Mouse (Mus musculus) heart, postnatal 36 days (tissue): ENCODE results near the gene Cacnb4. TPM values are rescaled to one million over a fixed set of nuclear protein-coding genes. Genes with fewer than 3 reads are reported as not detected.

Experiments
- DNase-seq, 2 experiments: peaks; one replicate each; pipeline ENCODE4 v3.0.0; 2021 to 2022
- intact Hi-C: fragments of 180-260 bp; cut with DNase I; formaldehyde crosslinking; loops from one replicate; pipeline ENCODE4 v1.15.1; 2025
- total RNA-seq, 2 experiments: library from RNA; stranded (reverse); gene quantifications; 2 replicates each; pipeline ENCODE4 v1.2.3; 2021

The Cacnb4 gene
- total RNA-seq, 2 experiments from 2014 or later: 0.53 to 0.62 TPM

DNA sequence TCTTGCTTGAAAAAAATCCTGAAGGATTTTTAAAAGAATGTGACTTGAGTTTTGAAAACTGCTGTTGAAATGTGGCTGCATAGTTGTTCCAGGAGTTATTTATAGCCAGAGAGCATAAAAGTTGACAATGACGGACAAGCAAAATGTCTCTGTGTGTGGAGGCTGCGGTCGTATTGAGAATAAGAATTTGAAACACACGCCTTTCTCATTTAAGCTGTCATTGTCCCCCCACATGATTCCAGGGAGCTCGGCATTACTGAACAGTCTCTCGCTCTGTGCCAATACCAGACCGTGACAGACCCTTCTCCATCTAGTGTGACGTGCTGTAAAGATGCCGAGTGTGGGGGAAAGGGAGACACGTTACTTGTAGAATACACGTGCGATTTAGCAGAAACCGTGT, 183.8 kb downstream of the Cacnb4 start:
- intact Hi-C loops: no loop called here
- no peak for DNase-seq

DNA sequence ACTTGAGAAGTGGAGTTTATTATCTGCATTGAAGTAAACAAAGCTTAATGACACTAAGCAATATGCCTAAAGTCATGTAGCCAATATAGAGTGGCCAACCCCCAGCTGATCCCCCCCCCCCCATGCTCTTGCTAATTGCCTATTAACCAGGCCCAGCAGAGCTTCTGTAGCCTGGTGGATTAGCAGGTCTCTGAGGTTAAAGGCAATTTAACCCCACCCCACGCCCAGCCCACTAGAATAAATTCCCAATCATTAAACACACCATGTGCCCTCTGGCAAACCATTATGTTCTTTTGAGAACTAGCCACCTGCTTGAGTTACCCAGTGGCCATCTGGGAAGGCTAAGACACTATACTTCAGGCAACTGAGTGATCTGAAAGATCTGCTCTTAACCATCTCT, 186.8 kb downstream of the Cacnb4 start:
- intact Hi-C loops: no loop called here
- DNase-seq: no peak

DNA sequence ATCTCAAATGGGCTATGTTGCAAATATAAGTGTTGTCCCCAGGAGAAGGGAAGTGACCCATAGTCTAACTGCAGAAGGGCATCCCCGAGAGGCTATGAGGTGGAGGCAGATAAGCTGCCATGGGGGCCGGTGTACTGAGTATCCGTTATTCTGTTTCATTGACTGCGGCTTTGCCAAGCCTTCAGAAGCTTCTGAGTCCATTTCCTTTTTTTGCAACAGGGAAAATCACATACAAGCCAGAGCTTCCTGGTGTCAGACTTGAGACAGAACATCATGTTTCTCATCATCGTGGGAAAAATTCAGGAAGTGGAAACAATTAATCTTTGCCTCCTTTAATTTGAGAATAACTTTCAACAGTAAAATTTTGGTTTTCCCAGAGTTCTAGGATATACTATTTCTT, 193.1 kb downstream of the Cacnb4 start:
- intact Hi-C loops: no loop called here
- no peak for DNase-seq

DNA sequence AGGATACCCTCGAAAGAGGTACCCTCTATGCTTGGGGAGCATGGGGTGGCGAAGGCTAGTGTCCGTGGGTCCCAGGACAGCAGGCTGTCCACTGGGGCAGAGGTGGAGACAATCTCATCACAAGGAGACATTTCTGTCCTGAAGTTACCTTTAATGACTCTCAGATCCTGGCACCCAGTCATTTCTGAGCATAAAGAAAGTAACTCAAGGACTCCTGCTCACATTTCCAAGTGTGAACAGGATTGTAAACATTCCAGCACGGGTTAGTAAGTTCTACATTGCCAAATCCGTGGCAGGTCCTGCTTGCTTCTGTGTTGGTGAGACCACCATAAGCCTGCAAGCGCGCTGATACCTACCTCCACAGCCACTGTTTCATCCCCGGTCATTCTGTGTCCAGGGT, 196.2 kb downstream of the Cacnb4 start:
- intact Hi-C loops: no loop called here
- DNase-seq: no peak

DNA sequence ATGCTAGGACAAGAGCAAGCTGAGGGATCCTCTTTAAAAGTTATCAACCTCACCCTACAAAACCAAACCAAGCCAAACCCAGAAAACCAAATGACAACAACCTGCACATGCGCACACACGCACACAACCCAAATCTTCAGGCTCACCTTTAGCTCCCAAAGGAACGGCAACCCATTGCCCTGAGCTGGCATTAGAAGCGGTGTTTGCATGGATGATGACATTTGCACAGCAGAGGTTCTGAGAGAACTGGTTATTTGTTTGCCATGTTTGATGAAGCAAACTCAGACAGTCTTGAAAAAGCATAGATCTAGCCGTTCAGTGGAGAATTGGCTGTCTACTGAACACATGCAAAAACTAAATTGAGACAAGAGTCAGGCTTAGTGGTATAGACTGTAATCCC, 198.1 kb downstream of the Cacnb4 start:
- intact Hi-C loops: no loop called here
- no peak for DNase-seq

DNA sequence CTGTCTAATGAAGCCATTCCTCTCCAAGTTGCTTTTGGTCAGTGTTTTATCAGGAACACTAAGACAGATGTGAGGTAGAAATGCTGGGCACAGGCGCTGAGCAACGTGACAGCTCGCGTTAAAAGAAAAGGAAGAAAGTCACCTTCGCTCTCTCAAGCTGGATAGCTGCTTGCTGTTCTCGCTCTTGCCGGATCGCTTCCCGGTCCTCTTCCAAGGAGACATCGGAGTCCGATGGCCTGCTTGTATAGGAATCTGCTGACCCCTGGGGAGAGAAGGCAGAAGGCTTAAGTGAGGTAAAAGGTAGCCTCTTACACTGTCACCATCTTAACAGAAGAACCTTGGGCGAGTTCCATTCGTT, 199.1 kb downstream of the Cacnb4 start:
- intact Hi-C loops: no loop called here
- DNase-seq: no peak

DNA sequence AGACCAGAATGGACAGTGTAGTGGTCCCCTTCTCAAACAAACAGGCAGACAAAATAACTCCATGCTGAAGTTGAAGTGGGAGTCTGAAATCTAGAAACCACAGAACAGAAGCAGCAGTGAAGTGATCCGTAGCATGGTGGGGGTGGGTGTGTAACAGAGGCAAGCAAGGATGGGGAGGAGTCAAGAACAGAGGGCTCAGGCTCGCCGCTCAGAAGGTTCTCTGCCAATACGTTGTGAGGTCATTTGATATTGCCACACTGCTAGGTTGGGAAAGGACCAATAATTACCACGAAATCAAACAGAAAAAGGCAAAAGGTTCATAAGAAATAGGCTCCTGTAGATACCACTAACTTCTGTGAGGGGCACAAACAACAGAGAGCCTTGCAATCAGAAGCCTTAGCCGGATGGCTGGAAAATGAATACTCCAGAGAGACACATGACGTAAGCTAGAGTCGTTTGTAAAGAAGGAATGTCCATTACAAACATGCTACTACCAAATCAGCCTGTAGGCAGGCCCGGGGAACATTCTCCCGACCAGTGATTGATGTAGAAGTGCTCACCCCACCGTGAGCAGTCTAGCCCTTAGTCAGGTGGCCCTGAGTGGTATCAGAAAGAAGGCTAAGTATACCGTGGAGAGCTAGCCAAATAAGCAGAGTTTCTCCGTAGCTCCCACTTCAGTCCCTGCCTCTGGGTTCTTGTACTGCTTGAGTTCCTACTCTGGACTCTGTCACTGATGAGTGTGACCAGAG, 199.7 kb downstream of the Cacnb4 start:
- intact Hi-C loops: no loop called here
- no peak for DNase-seq

DNA sequence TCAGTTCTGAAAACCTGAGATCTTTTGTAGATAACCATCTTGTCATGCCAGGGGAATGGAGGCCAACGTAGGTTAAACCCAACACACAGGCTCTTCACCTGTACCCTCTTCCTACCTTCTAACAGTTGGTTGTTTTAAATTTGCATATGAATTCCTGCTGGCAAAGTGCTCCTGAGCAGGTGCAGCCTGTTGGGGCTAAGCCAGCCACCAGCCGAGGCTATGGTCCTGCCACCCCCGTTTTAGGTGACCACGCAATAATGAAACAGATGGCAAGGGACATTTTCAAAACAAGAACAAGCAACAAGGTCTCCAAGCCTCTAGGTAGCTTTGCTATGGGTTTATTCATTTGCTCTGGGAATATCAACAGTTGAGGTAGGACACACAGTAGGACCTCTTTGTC, 200.8 kb downstream of the Cacnb4 start:
- intact Hi-C loops: no loop called here
- no peak for DNase-seq

DNA sequence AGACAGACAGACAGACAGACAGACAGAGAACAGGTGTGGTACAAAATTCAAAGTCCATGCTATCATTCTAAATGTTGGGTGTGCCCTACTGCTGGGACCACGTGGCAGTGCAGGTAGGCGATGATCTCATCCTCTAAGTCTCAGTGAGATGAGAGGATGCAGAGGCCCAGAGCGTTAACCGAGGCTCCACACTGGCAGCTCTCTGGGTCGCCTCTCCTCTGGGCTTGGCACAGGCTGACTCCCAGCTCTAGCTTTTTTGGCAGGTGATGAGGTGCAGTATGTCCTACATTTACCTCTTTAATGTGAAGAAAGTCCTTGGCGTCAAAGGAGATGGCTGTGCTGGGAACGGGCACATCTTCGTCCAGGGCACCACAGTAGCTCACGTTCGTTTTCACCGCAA, 202.1 kb downstream of the Cacnb4 start:
- intact Hi-C loops: no loop called here
- DNase-seq: no peak

DNA sequence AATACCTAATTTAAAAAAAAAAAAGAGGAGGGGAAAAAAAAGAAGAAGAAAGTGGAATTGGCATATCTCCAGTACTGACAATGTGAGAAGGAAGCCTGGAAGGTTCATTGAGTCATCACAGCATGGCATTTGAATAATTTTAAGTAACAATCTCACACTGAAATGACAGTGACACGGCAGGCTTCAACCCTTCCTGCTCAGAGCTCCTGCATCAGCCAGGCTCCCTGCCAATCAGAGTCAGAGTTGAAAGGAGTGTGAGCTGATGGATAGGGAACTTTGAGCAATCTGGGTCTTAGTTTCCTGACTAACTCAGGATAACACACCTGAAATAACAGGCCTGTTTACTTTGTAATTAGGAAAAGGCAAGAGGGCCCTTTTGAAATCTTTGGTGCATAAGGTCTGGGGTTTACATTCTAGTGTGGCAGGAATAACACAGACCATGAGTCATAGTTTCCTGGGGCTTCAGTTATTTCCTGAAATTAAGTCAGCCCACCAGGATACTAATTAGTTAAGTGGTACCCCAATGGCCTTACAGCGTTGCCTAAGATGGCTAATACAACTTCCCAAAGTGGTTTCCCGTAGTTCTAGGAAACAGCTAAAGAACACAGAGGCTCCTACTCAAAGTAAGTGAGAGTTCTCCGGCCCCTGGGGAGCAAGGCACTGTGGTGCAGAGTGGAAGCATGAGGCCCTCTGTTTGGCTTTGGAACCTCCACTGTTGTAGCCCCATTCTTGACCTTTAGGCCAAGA, 204.9 kb downstream of the Cacnb4 start:
- no peak for DNase-seq
- intact Hi-C loops: no loop called here

DNA sequence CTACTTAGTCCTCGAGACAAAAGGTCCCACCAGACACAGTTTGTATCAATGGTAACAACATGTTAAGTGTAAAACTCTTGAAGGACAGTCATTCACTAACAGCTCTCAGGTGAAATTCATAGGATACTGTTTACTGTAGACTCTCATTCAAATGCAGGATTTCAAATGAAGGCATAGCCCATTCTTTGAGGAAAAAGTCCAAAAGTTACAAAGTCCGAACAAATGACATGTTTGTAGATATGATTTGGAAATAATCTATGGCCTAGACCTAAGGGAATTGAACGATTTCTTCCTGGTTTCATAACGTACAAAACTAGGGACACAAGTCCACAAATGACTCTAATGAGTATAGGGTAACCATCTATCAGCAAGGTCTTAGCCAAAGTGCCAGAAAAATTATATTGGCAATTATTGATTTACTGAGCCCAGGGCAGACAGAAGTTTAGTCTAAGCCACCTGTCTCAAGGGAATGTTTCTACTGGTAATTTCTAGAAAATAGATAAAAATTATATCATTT, 206.5 kb downstream of the Cacnb4 start:
- no peak for DNase-seq
- intact Hi-C loops: no loop called here

DNA sequence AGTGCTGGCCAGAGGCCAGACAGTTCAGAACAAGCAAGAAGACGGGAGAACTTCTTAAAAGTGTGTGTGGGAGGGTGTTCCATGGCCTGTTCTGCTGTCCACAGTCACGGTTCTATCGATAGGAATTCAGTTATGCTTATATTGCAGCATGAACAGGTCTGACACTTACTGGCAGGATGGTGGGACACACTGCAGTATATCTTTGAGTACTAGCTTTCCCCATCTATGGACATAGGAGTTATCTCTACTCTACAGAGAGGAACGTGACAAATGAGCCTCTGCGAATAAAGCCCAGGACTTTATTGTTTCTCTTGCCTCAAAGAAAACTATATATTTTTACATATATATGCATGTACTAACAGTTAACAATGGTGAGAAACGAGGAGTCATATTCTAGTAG, 209.0 kb downstream of the Cacnb4 start:
- DNase-seq: no peak
- intact Hi-C loops: no loop called here

DNA sequence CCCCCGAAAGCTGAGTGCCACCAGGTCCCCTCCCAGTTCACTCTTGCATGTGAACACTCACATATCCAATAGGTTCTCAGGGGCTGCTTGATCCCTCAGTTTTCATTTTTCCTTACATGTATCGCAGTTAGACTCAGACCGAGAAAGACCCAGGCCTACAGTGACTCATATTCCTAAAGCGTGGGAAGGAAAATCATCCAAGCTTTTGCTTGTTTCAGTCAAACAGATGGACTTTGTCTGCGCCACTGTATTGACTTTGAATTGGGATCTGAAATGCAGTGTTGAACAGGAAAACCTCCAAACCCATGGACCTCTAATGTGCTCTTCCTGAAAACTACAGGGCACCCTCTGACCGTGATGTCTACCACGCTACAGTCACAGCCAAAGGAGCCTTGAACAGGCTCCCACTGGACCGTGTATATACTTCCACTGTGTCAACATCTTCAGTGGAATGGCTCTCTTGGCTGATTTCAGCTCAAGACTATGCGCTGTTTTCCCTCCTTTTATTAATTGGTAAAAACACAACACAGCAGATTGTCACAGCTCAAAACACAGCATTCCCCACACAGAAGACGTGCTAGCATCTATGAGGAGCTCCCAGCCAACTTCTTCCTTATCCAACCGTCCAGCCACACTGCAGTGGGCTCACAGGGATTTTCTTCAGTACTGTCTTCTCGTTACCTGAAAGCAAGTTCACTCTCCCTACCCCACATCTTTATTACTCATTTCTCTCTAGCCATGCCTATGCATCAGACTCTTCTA, 215.2 kb downstream of the Cacnb4 start:
- DNase-seq: no peak
- intact Hi-C loops: no loop called here

DNA sequence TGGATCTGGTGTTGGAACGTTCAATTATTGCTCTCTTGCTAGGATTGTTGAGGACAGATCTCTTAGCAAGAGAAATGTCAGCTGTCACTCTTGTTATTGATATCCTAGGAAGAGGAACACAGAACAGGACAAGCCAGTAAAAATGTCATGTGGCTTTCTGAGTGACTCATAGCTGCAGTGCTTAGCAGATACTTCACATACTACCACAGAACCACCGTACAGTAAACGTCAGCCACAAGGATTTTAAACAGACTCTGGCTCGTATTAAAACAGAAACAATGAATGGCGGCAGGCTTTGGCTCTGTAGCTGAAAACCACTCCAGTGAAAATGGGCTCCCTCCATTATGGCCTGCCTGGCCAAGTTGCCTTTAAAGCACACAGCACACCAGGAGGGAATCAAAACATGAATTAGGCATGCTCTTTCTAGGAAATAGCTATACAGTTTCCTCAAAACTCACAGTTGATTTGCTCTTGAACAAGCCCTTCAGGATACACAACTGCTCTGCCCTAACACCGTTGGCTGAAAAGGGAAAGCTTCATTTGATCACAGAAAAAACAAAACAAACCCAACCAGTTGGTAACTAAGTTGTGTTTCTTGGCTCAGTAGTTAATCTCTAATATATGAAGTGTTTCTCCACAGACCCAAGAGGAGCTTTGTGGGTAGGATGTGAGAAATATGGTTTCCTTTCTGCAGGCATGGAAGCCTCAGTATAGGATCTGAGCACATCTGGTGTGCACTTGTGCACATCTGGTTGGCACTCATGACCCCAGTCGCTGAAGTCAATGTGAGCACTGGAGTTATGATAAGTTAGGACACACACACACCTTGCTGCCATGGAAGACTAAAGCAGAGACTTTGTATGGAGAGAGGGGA, 220.8 kb downstream of the Cacnb4 start:
- no peak for DNase-seq
- intact Hi-C loops: no loop called here

DNA sequence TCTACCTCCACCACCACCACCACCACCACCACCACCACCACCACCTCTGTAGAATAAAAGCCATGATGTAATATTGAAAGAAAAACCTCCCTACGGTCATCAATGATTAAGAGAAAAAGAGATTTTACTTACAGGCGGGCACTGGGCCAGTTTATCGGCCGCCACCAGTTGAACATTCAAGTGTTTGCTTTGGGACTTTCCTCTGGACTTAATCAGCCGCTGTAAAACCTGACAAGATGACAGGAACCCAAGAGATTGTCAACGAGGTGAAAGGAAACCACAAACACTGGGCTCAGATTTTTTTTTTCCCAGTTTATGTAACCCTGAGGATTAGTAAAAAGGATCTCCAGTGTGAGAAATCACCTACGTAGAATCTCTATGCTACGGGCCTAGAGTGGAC, 226.8 kb downstream of the Cacnb4 start:
- DNase-seq: no peak
- intact Hi-C loops: no loop called here

DNA sequence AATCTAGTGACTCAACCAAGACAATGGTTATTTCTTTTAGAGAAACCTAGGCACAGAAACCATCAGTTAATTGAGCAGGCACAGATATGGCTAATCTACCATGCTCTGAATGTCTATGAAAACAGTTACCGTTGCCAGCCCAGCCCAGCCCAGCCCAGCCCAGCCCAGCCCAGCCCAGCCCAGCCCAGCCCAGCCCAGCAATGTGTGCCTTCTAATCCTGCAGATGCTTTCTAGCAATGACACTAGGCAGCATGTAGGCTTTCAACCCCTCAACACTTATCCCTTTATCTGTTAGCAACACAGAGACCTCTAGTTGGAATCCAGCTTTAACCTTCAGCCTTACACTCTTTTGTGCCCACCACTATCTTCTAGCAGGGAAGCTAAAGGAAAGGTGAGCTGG, 227.7 kb downstream of the Cacnb4 start:
- intact Hi-C loops: no loop called here
- DNase-seq: no peak

DNA sequence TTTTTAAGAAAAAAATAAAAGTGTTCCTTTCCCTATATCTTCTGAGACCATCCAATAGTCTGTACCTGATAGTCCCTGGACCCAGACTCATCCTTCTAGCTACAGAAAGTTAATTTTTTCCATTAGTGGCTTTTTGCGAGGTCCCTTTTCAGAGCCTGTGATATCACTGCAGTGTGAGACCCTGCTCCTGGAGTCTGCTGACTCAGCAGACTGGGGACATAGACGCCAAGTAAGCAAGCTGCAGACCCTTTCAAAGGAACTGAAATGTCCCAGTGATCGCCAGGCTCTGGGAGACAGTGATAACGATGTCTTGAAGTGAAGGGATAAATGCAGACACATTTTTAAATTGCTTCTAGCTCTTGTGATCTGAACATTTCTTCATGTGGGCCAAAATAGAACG, 230.0 kb downstream of the Cacnb4 start:
- intact Hi-C loops: no loop called here
- no peak for DNase-seq

DNA sequence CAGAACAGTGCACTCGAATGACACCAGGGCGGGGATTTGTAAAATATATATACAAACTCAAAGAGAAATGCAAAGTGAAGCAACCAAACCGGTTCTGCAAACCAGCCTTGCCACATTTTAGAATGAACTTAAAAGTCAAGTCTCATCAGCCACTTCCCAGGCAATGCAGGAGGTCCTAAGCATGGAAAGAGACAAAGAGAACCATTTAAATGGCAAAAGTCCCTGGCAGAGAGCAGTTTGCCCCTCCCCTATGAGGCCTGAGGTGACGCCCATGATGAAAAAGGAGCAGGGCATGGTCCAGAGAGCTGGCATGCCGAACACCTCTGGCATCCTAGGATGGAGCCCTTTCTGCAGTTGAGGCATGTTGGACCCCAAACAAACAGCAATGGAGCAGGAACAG, 234.5 kb downstream of the Cacnb4 start:
- no peak for DNase-seq
- intact Hi-C loops: no loop called here

DNA sequence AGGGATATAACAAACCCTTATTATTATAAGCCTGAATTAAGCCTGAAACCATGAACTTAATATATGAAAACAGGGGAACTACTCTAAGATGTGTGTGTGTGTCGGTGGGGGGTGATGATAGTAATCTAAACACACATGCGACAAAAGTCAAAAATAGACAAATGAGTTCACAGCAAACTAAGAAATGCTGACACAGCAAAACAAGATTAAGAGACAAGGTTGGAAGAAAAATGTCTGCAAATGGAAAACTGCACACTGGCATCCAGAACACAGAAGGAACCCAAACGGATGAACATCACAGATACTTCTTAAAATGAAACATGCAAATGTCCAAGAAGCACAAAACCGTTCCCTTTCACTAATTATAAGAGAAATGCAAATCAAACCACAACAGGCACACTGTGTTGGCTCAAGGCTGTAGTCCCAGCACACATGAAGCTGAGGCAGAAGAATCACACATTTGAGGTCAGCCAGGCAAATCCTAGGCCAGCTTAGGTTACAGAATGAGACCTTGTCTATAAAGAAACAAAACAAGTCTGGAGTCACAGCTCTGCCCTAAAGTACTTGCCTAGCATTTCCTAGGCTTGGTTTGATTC, 236.1 kb downstream of the Cacnb4 start:
- DNase-seq: no peak
- intact Hi-C loops: no loop called here

DNA sequence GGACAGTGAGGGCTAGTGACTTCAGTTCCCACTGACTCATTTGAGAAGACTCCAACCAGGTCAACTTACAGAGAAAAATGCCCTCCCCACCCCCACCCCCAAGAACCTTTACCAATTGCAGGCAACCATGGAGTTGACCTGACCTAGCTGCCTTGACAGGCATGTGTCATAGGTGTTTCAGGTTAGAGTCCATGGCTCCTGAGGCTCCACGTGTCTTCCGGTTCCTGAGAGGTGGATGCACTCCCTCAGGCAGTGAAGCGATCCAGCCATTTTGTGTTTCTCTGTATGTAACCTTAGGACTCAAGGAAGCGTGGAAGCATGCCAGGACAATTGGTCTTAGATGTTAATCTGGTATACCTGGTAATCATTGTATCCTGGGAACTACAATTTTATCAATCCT, 238.2 kb downstream of the Cacnb4 start:
- intact Hi-C loops: no loop called here
- no peak for DNase-seq
